Mouse (Mus musculus) CH12.LX (cell line): Measurements from ENCODE around the gene Gm10770. TPM values are rescaled to one million over a fixed set of nuclear protein-coding genes. Genes with fewer than 3 reads are reported as not detected.
A peak's percentile ranks its signal among the peaks of the same experiment; 100 is the strongest.
"Not testable (repeated sequence)": the region's sequence is repeated elsewhere in the genome, so short reads cannot be mapped to it uniquely, and the experiment has no call there.

Experiments used
- DNase-seq: peaks from one replicate; pipeline ENCODE4 v3.0.0-alpha.2; 2013; ENCODE audit errors: extremely low read depth
- H3K27ac ChIP-seq: 2 replicates; pipeline ENCODE4 v1.5.1; 2012; ENCODE audit warnings: low read depth, mild to moderate bottlenecking, control low read depth, moderate library complexity; ENCODE audit not compliant: insufficient read depth
- H3K27me3 ChIP-seq: replicated peaks from 2 replicates; pipeline ENCODE3; 2012; ENCODE audit warnings: inconsistent platforms
- H3K36me3 ChIP-seq, 2 experiments: replicated peaks in 1 of 2; 2 replicates each; pipeline versions ENCODE3 to v1.6.1; 2012; ENCODE audit warnings: inconsistent platforms in 1 of 2, low read length in 1 of 2, mild to moderate bottlenecking in 1 of 2, mixed read lengths in 1 of 2, moderate library complexity in 1 of 2; ENCODE audit not compliant: control insufficient read depth in 1 of 2, insufficient read depth in 1 of 2
- H3K4me1 ChIP-seq, 2 experiments: 2 replicates each; pipeline ENCODE4 v1.6.1; 2012; ENCODE audit warnings: inconsistent platforms in 1 of 2, moderate library complexity in 1 of 2; ENCODE audit not compliant: insufficient read depth in 2 of 2, control insufficient read depth in 1 of 2
- H3K4me2 ChIP-seq: 2 replicates; pipeline ENCODE4 v1.6.1; 2012; ENCODE audit warnings: low read depth, mild to moderate bottlenecking, control low read depth; ENCODE audit not compliant: poor library complexity, insufficient read depth, severe bottlenecking
- H3K4me3 ChIP-seq, 3 experiments: fragments of 150-350 bp in 1 of 3; sonication (generic) in 1 of 3; replicated peaks in 1 of 3; 2 replicates each; pipeline versions ENCODE3 to v1.5.1; 2011 to 2012; ENCODE audit warnings: low read depth in 2 of 3, low read length in 2 of 3, mild to moderate bottlenecking in 2 of 3, moderate library complexity in 2 of 3, control low read depth in 1 of 3, improper control_type of control experiment in 1 of 3, inconsistent platforms in 1 of 3, mixed read lengths in 1 of 3; ENCODE audit not compliant: poor library complexity in 1 of 3
- H3K79me2 ChIP-seq: replicated peaks from 2 replicates; pipeline ENCODE4 v1.6.1; 2012; ENCODE audit warnings: mild to moderate bottlenecking, moderate library complexity; ENCODE audit not compliant: control insufficient read depth, poor library complexity, insufficient read depth, severe bottlenecking; ENCODE audit errors: extremely low read depth
- H3K9ac ChIP-seq: 2 replicates; pipeline ENCODE4 v1.6.1; 2012; ENCODE audit warnings: low read depth, mild to moderate bottlenecking, control low read depth, moderate library complexity; ENCODE audit not compliant: insufficient read depth
- H3K9me3 ChIP-seq: replicated peaks from 2 replicates; pipeline ENCODE3; 2012; ENCODE audit warnings: low read length, inconsistent platforms, mixed read lengths
- CHD1 ChIP-seq: IDR thresholded peaks from 2 replicates; pipeline ENCODE4 v1.6.1; 2012; ENCODE audit warnings: low read depth, low read length, improper control_type of control experiment, inconsistent platforms
- CTCF ChIP-seq, 2 experiments: IDR thresholded peaks in 1 of 2; conservative IDR thresholded peaks in 1 of 2; 2 replicates each; pipeline ENCODE4 v1.5.1; 2011 to 2012; ENCODE audit warnings: low read depth in 2 of 2, low read length in 2 of 2, improper control_type of control experiment in 1 of 2, inconsistent platforms in 1 of 2, mild to moderate bottlenecking in 1 of 2, moderate library complexity in 1 of 2
- E2F4 ChIP-seq: IDR thresholded peaks from 2 replicates; pipeline ENCODE4 v1.6.1; 2011; ENCODE audit warnings: low read depth, low read length, improper control_type of control experiment; ENCODE audit not compliant: insufficient replicate concordance
- ELF1 ChIP-seq: IDR thresholded peaks from 2 replicates; pipeline ENCODE4 v1.6.1; 2014; ENCODE audit warnings: low read depth, mild to moderate bottlenecking, inconsistent platforms, low read length, improper control_type of control experiment
- EP300 ChIP-seq: IDR thresholded peaks from 2 replicates; pipeline ENCODE4 v1.6.1; 2011; ENCODE audit warnings: low read length, improper control_type of control experiment
- ETS1 ChIP-seq: conservative IDR thresholded peaks from 2 replicates; pipeline ENCODE4 v1.6.1; 2012; ENCODE audit warnings: low read depth, mild to moderate bottlenecking, inconsistent platforms, low read length, improper control_type of control experiment, moderate library complexity
- HCFC1 ChIP-seq: IDR thresholded peaks from 2 replicates; pipeline ENCODE4 v1.6.1; 2012; ENCODE audit warnings: low read depth, mild to moderate bottlenecking, inconsistent platforms, low read length, improper control_type of control experiment
- JUN ChIP-seq: IDR thresholded peaks from 2 replicates; pipeline ENCODE4 v1.6.1; 2011; ENCODE audit warnings: low read depth, mild to moderate bottlenecking, low read length, improper control_type of control experiment, moderate library complexity; ENCODE audit not compliant: insufficient read depth
- JUND ChIP-seq: conservative IDR thresholded peaks from 2 replicates; pipeline ENCODE4 v1.6.1; 2011; ENCODE audit warnings: low read depth, low read length, improper control_type of control experiment
- MAX ChIP-seq: IDR thresholded peaks from 2 replicates; pipeline ENCODE4 v1.6.1; 2011; ENCODE audit warnings: low read length, improper control_type of control experiment
- MYC ChIP-seq: IDR thresholded peaks from 2 replicates; pipeline ENCODE4 v1.6.1; 2011; ENCODE audit warnings: low read depth, mild to moderate bottlenecking, improper control_type of control experiment, low read length
- NRF1 ChIP-seq: IDR thresholded peaks from 2 replicates; pipeline ENCODE4 v1.6.1; 2014; ENCODE audit warnings: low read depth, mild to moderate bottlenecking, inconsistent platforms, low read length, improper control_type of control experiment, moderate library complexity
- PAX5 ChIP-seq: IDR thresholded peaks from 2 replicates; pipeline ENCODE4 v1.6.1; 2012; ENCODE audit warnings: low read length, inconsistent platforms, mixed read lengths
- POLR2A ChIP-seq: IDR thresholded peaks from 2 replicates; pipeline ENCODE4 v1.6.1; 2011; ENCODE audit warnings: low read depth, mild to moderate bottlenecking, improper control_type of control experiment, low read length
- POLR2AphosphoS2 ChIP-seq: IDR thresholded peaks from 2 replicates; pipeline ENCODE4 v1.6.1; 2011; ENCODE audit warnings: low read depth, low read length, improper control_type of control experiment
- RAD21 ChIP-seq: IDR thresholded peaks from 2 replicates; pipeline ENCODE4 v1.6.1; 2011; ENCODE audit warnings: low read depth, mild to moderate bottlenecking, low read length, improper control_type of control experiment, moderate library complexity
- RCOR1 ChIP-seq: conservative IDR thresholded peaks from 2 replicates; pipeline ENCODE4 v1.6.1; 2012; ENCODE audit warnings: low read depth, mild to moderate bottlenecking, inconsistent platforms, low read length, improper control_type of control experiment
- SIN3A ChIP-seq: IDR thresholded peaks from 2 replicates; pipeline ENCODE4 v1.6.1; 2012; ENCODE audit warnings: low read length, improper control_type of control experiment, inconsistent platforms
- SMC3 ChIP-seq: IDR thresholded peaks from 2 replicates; pipeline ENCODE4 v1.6.1; 2011; ENCODE audit warnings: low read depth, low read length, improper control_type of control experiment
- TBP ChIP-seq: conservative IDR thresholded peaks from 2 replicates; pipeline ENCODE4 v1.6.1; 2011; ENCODE audit warnings: low read depth, low read length, improper control_type of control experiment
- TCF12 ChIP-seq: IDR thresholded peaks from 2 replicates; pipeline ENCODE4 v1.6.1; 2014; ENCODE audit warnings: low read depth, mild to moderate bottlenecking, inconsistent platforms, low read length, improper control_type of control experiment
- UBTF ChIP-seq: IDR thresholded peaks from 2 replicates; pipeline ENCODE4 v1.6.1; 2012; ENCODE audit warnings: low read depth, mild to moderate bottlenecking, inconsistent platforms, low read length, improper control_type of control experiment, moderate library complexity
- USF2 ChIP-seq: conservative IDR thresholded peaks from 2 replicates; pipeline ENCODE4 v1.6.1; 2011; ENCODE audit warnings: low read depth, low read length, improper control_type of control experiment
- ZKSCAN1 ChIP-seq: IDR thresholded peaks from 2 replicates; pipeline ENCODE4 v1.6.1; 2012; ENCODE audit warnings: low read depth, inconsistent platforms, low read length, improper control_type of control experiment, borderline replicate concordance
- ZMIZ1 ChIP-seq: IDR thresholded peaks from 2 replicates; pipeline ENCODE4 v1.6.1; 2012; ENCODE audit warnings: low read depth, mild to moderate bottlenecking, inconsistent platforms, low read length, improper control_type of control experiment
- dilution Hi-C: fragments of 300-500 bp; cut with MboI; formaldehyde crosslinking; loops from 2 replicates; pipeline ENCODE4 v1.14.3; 2020; ENCODE audit warnings: low sequenced_read_pairs; ENCODE audit not compliant: extremely low pct_unique_long_range_greater_than_20kb, extremely low pct_ligation_motif_present
- in situ Hi-C: fragments of 300-500 bp; cut with MboI; formaldehyde crosslinking; loops from 3 replicates; pipeline ENCODE4 v1.14.3; 2019; ENCODE audit warnings: low sequenced_read_pairs, low pct_ligation_motif_present, low pct_unique_long_range_greater_than_20kb, mixed read lengths
- polyA plus RNA-seq: library from polyadenylated mRNA; unstranded; fragments of >175 nt; gene quantifications from 2 replicates; pipeline ENCODE4 v1.2.1, GENCODE M21; 2012; ENCODE audit warnings: low read depth; ENCODE audit not compliant: insufficient read length
- total RNA-seq, 2 experiments: library from RNA; depleted of rRNA; stranded (reverse); fragments of 300-350 nt in 1 of 2; fragments of >200 nt in 1 of 2; gene quantifications; 2 replicates each; pipeline ENCODE4 v1.2.3; 2012 to 2014

Gm10770 gene
- total and polyA plus RNA-seq, 3 experiments = not detected

GRCm38 (mm10) chr2:150136435-150136897, 43.0 kb downstream of the Gm10770 start, which contains the start of gene Zfp120 (continued):
- TF ChIP-seq ELF1 (peak; percentile 98), TBP (peak; percentile 97), JUND (0 out of 2 replicates have a peak, but pooled peaks have one; percentile 17), PAX5 (no peak), TCF12 (peak; percentile 64; the same call in 1 of the 2 replicates), NRF1 (peak; percentile 42; the same call in 1 of the 2 replicates), USF2 (no peak), MYC (peak; percentile 56; the same call in 1 of the 2 replicates), JUN (no peak), MAX (peak; percentile 79), RAD21 (no peak), POLR2A (peak; percentile 72; the same call in 1 of the 2 replicates)

GRCm38 (mm10) chr2:150132773-150133172, 46.7 kb downstream of the Gm10770 start:
- no peak for DNase-seq
- dilution Hi-C loops = no loop called here
- H3K4me1 ChIP-seq = peaks cover 3 to 16% of the 10 kb centered on the region in 2 experiments; a peak in 2 of 4 replicates
- H3K36me3 ChIP-seq = peaks cover 11 to 29% of the 10 kb centered on the region in 2 experiments
- H3K27me3 ChIP-seq = no peaks in the 10 kb centered on the region
- H3K79me2 ChIP-seq = peaks cover 38% of the 10 kb centered on the region
- H3K9me3 ChIP-seq = no peaks in the 10 kb centered on the region
- H3K4me3 ChIP-seq = no peak overlapping the region
- TF ChIP-seq PAX5 (no peak), UBTF (no peak), CTCF (conservative IDR thresholded peaks at IDR 0.05 in 1 of 2, IDR thresholded peaks at IDR 0.05 in 1 of 2; ENCODE audit: low read depth in 2 of 2, low read length in 2 of 2) (no peak), E2F4 (no peak), HCFC1 (no peak), RCOR1 (no peak), POLR2AphosphoS2 (no peak), SMC3 (no peak), CHD1 (no peak), SIN3A (no peak), ZKSCAN1 (no peak), ZMIZ1 (no peak), EP300 (no peak), NRF1 (no peak), TBP (no peak), RAD21 (no peak), TCF12 (no peak), ETS1 (no peak)
- TF ChIP-seq, all 38 proteins: peak for 0
- H3K4me2 ChIP-seq = no peak overlapping the region
- no peak overlapping the region for H3K27ac ChIP-seq
- in situ Hi-C loops = loop anchor here (25.0 kb wide), 1 partner anchor 355 kb away; the partner anchor contains the start of gene Zfp345
- no peak overlapping the region for H3K9ac ChIP-seq

DNA sequence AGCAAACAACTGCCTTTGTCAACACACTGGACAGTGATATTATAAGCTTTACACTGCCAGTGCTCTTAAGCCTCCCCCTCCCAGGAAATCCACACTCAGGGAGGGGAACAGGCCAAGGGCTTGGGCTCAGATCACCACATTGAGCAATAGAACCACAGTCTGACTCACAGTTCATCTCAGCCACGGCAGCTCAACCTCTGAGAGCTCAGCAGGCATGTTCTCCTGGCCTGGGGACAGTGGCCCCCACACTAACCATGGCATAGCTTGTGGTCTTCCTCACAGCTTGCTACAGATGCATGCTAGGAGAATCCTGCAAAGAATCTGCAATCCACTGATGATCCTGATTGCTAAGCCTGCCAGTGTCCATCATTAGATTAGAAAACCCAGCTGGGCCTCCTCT, 47.5 kb downstream of the Gm10770 start:
- H3K27me3 ChIP-seq, H3K4me2 ChIP-seq, H3K4me3 ChIP-seq, H3K9me3 ChIP-seq, H3K9ac ChIP-seq, dilution Hi-C loops, DNase-seq, H3K27ac ChIP-seq: not testable (repeated sequence)
- H3K36me3 ChIP-seq = peaks cover 11 to 30% of the 10 kb centered on the region in 2 experiments
- H3K4me1 ChIP-seq = peaks cover 3 to 12% of the 10 kb centered on the region in 2 experiments; a peak in 2 of 4 replicates
- H3K79me2 ChIP-seq = peaks cover 38% of the 10 kb centered on the region
- in situ Hi-C loops = loop anchor here (25.0 kb wide), 1 partner anchor 355 kb away; the partner anchor contains the start of gene Zfp345
